Mouse (Mus musculus): Measurements from ENCODE around the gene Gm21985.

DNA sequence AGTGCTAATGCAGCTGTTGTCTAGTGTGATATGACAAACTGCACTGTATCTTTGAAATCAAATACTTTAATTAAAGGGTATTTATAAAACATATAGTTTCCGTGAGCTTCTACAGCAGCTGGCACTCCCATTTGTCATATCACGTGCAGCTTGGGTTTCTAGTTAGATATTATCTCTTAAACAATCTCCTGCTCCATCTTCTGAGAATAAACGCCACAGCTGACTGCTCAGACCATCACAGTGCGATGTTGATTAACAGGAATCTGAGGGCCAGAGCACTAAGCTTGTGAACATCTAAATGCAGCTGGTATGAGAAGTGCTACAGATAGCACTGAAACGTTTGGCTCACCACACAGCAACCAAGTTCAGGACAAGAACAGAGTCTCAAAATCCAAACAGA is 164.3 kb downstream of the Gm21985 start:
- TF ChIP-seq E2F4 (IDR thresholded peaks at IDR 0.05; ENCODE audit: insufficient read depth), result no peak
- TF ChIP-seq TCF12 (IDR thresholded peaks at IDR 0.05; ENCODE audit: insufficient read depth, poor library complexity, severe bottlenecking), result peak; percentile 65
- no peak for TF ChIP-seq POLR2A (IDR thresholded peaks at IDR 0.05; ENCODE audit: insufficient read length, low read depth)

All from myocyte (in vitro differentiated cells).